Mouse (Mus musculus) hindbrain, embryonic 11.5 days (tissue): ENCODE measurements around the gene Ccr9. TPM values are rescaled to one million over a fixed set of nuclear protein-coding genes. Genes with fewer than 3 reads are reported as not detected.

Experiments used
- ATAC-seq: fragments of 200-750 bp; cut with Nextera tagmentation; 2 replicates; pipeline ENCODE4 v1.8.0; 2017; ENCODE audit warnings: mild to moderate bottlenecking, moderate TSS enrichment, moderate library complexity; ENCODE audit not compliant: low FRiP score
- DNase-seq: peaks from one replicate; pipeline ENCODE4 v3.0.0-alpha.2; 2015; ENCODE audit warnings: low spot score
- H3K27ac ChIP-seq: fragments of 300-500 bp; sonication (generic); 2 replicates; pipeline ENCODE4 v1.5.1; 2014; ENCODE audit warnings: mild to moderate bottlenecking, low read depth, low read length
- H3K27me3 ChIP-seq: fragments of 300-500 bp; sonication (generic); 2 replicates; pipeline ENCODE4 v1.6.1; 2014; ENCODE audit warnings: mild to moderate bottlenecking, low read length, moderate library complexity, mixed read lengths; ENCODE audit not compliant: control insufficient read depth, insufficient read depth
- H3K36me3 ChIP-seq: fragments of 300-500 bp; sonication (generic); 2 replicates; pipeline ENCODE4 v1.6.1; 2014; ENCODE audit warnings: mild to moderate bottlenecking, low read length, moderate library complexity, mixed read lengths; ENCODE audit not compliant: control insufficient read depth, insufficient read depth
- H3K4me1 ChIP-seq: fragments of 300-500 bp; sonication (generic); replicated peaks from 2 replicates; pipeline ENCODE4 v1.6.1; 2014; ENCODE audit warnings: low read length, mixed read lengths; ENCODE audit not compliant: control insufficient read depth, insufficient read depth
- H3K4me2 ChIP-seq: fragments of 300-500 bp; sonication (generic); replicated peaks from 2 replicates; pipeline ENCODE4 v1.6.1; 2014; ENCODE audit warnings: mild to moderate bottlenecking, low read depth, low read length
- H3K4me3 ChIP-seq: fragments of 300-500 bp; sonication (generic); 2 replicates; pipeline ENCODE4 v1.5.1; 2014; ENCODE audit warnings: low read depth, low read length
- H3K9ac ChIP-seq: fragments of 300-500 bp; sonication (generic); 2 replicates; pipeline ENCODE4 v1.6.1; 2014; ENCODE audit warnings: low read depth, low read length
- H3K9me3 ChIP-seq: fragments of 300-500 bp; sonication (generic); 2 replicates; pipeline ENCODE4 v1.6.1; 2016; ENCODE audit warnings: low read length; ENCODE audit not compliant: control insufficient read depth
- WGBS: fragments of 180-500 bp; shearing (Covaris S2); extraction: QIAGEN DNeasy Blood & Tissue Kit; methylation state at CpG from one replicate; pipeline ENCODE4 v1.1.7; 2014; 5-methylcytosine and 5-hydroxymethylcytosine counted together
- polyA plus RNA-seq: library from polyadenylated mRNA; unstranded; fragments of >200 nt; fragmentation: Nextera tagmentation; extraction: Ambion mirVana; gene quantifications from 2 replicates; pipeline ENCODE4 v1.2.1, GENCODE M21; 2014

The Ccr9 gene
- polyA plus RNA-seq, 1 experiment from 2014 or later = 0.09 TPM

DNA sequence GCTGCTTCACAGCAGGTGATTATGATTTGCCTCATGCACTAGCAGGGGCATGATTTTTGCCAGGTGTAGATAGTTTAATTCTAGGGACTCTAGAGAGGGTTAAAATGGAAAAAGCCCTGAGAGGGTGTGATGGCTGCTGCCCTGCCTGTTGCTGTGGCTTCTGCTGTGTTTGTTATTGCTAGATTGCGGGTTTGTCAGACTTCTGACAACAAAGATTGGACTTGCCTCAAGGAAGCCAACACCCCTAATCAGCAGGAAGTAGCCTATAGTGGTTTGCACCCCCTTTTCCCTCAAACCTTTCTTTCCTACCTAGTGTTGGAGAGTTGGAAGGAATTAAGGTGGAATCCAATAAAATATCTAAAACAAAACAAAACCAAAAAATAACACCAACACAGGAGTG is 10.0 kb downstream of the Ccr9 start:
- DNase-seq = no peak
- Histone ChIP-seq H3K9ac (no peak overlapping the region), H3K36me3 (no peaks in the 10 kb centered on the region), H3K4me1 (no peaks in the 10 kb centered on the region), H3K4me3 (no peak overlapping the region), H3K27ac (no peak overlapping the region), H3K27me3 (no peaks in the 10 kb centered on the region), H3K4me2 (no peak overlapping the region), H3K9me3 (no peaks in the 10 kb centered on the region)
- WGBS = 78% methylated on average over 1 of the region's 1 CpGs
- ATAC-seq = no peak

DNA sequence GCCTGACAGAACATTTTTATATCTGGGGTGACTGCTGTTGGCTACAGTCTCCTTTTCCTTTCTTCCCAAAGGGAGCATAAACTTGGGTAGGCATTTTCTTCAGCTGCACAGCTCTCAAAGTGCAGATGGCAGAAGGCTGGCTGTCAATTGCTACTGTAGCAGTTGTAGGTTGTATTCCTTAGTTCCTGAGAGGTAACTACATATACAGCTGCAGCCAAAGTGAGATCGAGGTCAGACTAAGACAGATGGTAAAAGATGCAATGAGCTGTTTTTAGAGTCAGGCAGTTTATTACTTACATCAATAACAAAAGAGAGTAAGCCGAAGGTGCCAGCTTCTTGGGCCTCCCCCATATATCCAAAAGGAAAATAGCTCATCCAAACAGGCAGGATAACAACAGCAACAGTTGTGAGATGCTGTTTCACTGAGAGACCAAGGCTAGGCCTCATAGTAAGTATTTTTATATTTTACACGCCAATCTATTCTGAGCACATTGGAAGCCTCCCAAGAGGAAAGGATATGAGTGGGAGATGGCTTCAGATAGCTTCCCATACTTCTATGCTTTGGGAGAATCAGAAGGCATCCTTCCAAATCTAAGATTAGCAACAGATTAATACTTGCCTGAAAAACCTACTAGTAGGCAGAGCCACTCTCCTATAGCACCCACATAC is 17.5 kb downstream of the Ccr9 start:
- no peaks in the 10 kb centered on the region for H3K9me3 ChIP-seq
- no peaks in the 10 kb centered on the region for H3K27me3 ChIP-seq
- no peak for ATAC-seq
- H3K9ac ChIP-seq = no peak overlapping the region
- DNase-seq = no peak
- H3K27ac ChIP-seq = no peak overlapping the region
- H3K4me1 ChIP-seq = no peaks in the 10 kb centered on the region
- H3K4me3 ChIP-seq = no peak overlapping the region
- WGBS = 93% methylated on average over 3 of the region's 3 CpGs
- no peaks in the 10 kb centered on the region for H3K36me3 ChIP-seq
- no peak overlapping the region for H3K4me2 ChIP-seq

DNA sequence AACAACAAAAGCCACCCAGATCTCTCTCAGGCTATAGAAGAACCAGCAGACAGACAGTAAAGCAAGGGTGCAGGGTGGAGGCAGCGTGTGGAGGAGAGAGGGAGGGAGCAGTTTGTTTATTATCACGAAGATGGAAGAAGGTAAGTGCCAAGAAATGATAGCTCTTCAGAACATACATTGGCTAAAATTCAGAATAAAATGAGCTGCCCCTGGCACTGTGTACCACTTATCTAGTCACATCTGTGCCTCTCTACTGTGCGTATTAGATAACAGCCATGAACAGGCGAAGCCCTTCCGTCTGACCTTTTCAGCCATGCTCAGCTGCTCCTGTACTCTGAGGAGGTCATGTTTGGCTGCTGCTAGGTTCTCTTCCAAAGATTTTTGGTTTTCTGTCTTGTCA is 23.6 kb downstream of the Ccr9 start:
- no peak overlapping the region for H3K4me2 ChIP-seq
- WGBS = 92% methylated on average over 5 of the region's 5 CpGs
- H3K36me3 ChIP-seq = no peaks in the 10 kb centered on the region

DNA sequence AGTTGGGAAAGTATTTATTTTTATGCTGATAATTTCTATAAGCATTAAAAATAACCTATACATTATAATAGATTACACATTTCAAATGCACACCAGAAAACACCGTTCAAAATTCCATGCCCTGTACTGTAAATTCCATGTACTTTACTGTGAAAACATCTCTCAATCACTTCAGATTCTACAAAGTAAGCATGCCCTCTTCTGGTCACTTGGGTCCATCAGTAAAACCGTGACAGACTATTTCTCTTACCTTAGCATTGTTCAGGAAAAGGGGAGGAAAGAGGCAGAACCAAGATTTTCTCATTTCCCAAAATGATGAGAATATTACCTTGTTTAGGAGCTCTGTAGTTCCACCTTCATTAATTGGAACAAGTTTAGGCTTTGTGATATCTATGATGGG is 31.0 kb downstream of the Ccr9 start:
- Histone ChIP-seq H3K9me3 (no peaks in the 10 kb centered on the region), H3K4me1 (no peaks in the 10 kb centered on the region), H3K4me2 (no peak overlapping the region), H3K27me3 (no peaks in the 10 kb centered on the region), H3K4me3 (no peak overlapping the region), H3K9ac (no peak overlapping the region), H3K36me3 (no peaks in the 10 kb centered on the region), H3K27ac (no peak overlapping the region)
- ATAC-seq = no peak
- no peak for DNase-seq
- 61% methylated on average over 2 of the region's 2 CpGs for WGBS

More for the DNA sequence above, 23.6 kb downstream of the Ccr9 start:
- no peak overlapping the region for H3K4me3 ChIP-seq
- H3K9me3 ChIP-seq = no peaks in the 10 kb centered on the region
- no peak for DNase-seq
- no peaks in the 10 kb centered on the region for H3K4me1 ChIP-seq
- no peak overlapping the region for H3K27ac ChIP-seq
- no peaks in the 10 kb centered on the region for H3K27me3 ChIP-seq
- H3K9ac ChIP-seq = no peak overlapping the region
- no peak for ATAC-seq

DNA sequence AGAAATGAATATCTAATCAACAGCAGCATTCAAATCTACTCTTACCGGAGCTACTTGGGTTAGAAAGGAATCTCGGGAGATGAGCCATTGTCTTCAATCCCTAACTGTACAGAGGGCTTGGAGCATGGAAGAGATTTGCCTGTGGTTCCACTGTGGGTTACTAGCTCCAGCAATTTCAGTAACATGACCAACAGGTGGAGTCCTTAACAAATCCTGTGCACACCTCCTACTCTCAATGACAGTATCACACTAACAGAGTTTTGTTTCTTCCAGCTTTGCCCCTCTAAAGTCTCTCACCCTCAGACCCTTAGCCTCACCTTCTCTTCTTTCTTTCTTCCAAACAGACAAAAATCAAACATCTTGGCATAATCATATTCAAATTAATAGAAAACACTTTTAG is 34.9 kb downstream of the Ccr9 start:
- ATAC-seq (no peak), DNase-seq (no peak)
- Histone ChIP-seq H3K4me1 (no peaks in the 10 kb centered on the region), H3K9ac (no peak overlapping the region), H3K27me3 (no peaks in the 10 kb centered on the region), H3K9me3 (no peaks in the 10 kb centered on the region), H3K27ac (no peak overlapping the region), H3K4me2 (no peak overlapping the region), H3K36me3 (no peaks in the 10 kb centered on the region), H3K4me3 (no peak overlapping the region)
- WGBS = 81% methylated on average over 2 of the region's 2 CpGs

DNA sequence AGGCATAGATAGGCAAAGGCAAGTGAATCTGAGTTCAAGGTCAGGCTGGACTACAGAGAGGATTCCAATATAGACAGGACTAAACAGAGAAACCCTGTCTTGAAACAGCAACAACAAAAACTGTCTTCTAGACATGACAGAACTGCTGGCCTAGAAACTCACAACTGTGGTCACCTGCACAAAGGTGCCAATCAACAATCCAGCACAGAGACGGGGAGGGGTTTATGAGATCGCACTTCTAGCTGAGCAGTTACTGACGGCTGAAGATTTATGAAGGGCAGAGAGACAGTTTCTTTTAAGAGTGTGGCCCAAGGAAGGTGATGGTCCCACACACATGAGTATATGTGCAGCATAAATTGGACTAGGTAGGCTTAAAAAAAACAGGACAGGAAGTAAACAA is 38.1 kb downstream of the Ccr9 start:
- H3K27ac ChIP-seq = no peak overlapping the region
- no peak overlapping the region for H3K4me3 ChIP-seq
- no peaks in the 10 kb centered on the region for H3K36me3 ChIP-seq
- H3K27me3 ChIP-seq = no peaks in the 10 kb centered on the region
- H3K4me1 ChIP-seq = no peaks in the 10 kb centered on the region
- no peak for ATAC-seq
- DNase-seq = no peak
- 0 out of 2 replicates have a peak overlapping the region, but pooled peaks have one; percentile 1 for H3K4me2 ChIP-seq
- WGBS = 80% methylated on average over 3 of the region's 3 CpGs
- no peaks in the 10 kb centered on the region for H3K9me3 ChIP-seq
- no peak overlapping the region for H3K9ac ChIP-seq

DNA sequence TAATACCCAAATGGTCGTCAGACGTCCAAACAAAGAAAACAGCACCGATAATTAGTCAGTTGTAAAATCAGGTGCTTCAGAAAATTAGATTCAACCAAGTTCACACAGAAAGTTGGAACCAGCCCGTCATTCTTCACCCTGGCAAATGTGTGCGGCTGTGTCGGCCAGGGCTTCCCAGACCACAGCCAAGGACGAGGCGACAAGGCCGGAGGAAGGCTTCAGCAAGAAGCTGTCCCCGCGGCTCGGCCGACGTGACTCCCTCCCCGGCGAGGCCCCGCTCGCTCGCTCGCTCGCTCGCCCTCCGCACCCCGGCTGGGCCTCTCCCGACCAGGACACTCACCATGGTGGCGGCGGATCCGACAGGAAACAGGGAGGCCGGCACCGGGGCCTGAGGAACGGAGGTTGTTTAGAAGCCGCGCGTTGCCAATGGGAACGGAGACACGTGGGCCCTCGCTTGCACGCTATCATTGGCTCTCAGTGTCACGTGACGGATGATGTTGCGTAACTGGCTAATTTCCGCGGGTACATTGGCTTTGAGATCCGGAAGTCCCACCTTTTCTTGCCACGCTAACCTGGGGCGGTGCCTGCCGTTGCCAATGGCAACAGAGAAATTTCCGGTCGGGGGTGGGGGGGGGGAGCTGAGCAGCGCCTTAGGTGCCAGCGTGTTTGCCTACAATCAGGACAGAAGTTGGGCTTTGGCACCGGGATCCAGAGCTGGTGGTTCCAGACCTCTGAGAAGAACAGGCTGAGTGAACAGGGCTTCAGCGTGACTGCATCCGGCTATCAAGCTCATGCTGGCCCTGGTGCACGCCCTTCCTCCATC is 39.2 kb downstream of the Ccr9 start, which contains the start of gene Lztfl1:
Lztfl1 (minus strand) TSS at position 512 of the 823 bp plus-strand sequence.
- peak within 1 kb of the TSS; percentile 67 for H3K4me3 ChIP-seq
- peak; percentile 100 for ATAC-seq
- H3K36me3 ChIP-seq = no peaks in the 10 kb centered on the region
- no peaks in the 10 kb centered on the region for H3K27me3 ChIP-seq
- no peaks in the 10 kb centered on the region for H3K9me3 ChIP-seq
- no peaks in the 10 kb centered on the region for H3K4me1 ChIP-seq
- 1% methylated on average over 55 of the region's 55 CpGs for WGBS
- H3K27ac ChIP-seq = 0 out of 2 replicates have a peak within 1 kb of the TSS, but pooled peaks have one; percentile 31
- peak within 1 kb of the TSS; percentile 56 for H3K9ac ChIP-seq
- peak within 1 kb of the TSS; percentile 50 for H3K4me2 ChIP-seq
- DNase-seq = peak; percentile 98

DNA sequence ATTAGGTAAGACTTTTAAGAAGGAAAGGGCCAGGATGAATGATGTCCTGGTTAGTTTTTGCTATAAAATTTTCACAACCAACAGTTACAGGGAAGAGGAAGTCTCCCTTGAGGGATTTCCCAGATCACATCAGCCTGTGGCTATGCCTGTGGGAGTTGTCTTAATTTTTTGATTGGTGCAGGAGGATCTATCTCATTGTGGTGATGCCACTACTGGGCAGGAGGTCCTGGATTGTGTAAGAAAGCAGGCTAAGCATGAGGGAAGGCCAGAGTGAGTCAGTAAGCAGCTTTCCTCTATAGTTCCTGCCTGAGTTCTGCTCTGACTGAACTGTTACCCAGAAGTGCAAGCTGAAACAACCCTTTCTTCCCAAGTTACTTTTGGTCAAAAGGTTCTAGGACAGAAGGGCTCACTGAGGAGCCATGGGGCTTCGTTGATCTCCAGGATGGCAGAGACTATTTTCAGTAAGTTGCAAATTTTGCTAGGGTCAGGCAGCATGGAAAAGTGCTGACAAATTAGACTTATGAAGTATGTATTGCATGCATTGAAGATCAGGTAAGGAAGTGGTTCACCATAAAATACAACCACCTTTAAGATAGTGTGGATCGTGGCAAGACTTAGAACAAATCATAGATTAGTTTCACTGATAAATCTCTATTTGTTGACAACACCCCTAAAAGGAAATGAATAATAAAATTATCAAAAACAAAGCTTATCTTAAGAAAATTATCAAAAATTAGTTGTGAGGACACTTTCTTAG is 44.7 kb downstream of the Ccr9 start:
- Histone ChIP-seq H3K4me3 (no peak overlapping the region), H3K27ac (no peak overlapping the region), H3K9ac (no peak overlapping the region), H3K4me1 (no peaks in the 10 kb centered on the region), H3K27me3 (no peaks in the 10 kb centered on the region), H3K9me3 (no peaks in the 10 kb centered on the region), H3K36me3 (no peaks in the 10 kb centered on the region), H3K4me2 (no peak overlapping the region)
- no peak for ATAC-seq
- no peak for DNase-seq
- WGBS = 72% methylated on average over 2 of the region's 2 CpGs
